Mouse (Mus musculus) hindbrain, embryonic 12.5 days (tissue): ENCODE results near the gene Atg16l2. TPM values are rescaled to one million over a fixed set of nuclear protein-coding genes. Genes with fewer than 3 reads are reported as not detected.
A peak's percentile ranks its signal among the peaks of the same experiment; 100 is the strongest.

Experiments
- ATAC-seq: fragments of 200-750 bp; cut with Nextera tagmentation; 2 replicates; pipeline ENCODE4 v1.8.0; 2017; ENCODE audit warnings: moderate TSS enrichment; ENCODE audit not compliant: low FRiP score
- H3K27ac ChIP-seq: fragments of 300-500 bp; sonication (generic); 2 replicates; pipeline ENCODE4 v1.5.1; 2016; ENCODE audit warnings: mild to moderate bottlenecking
- H3K27me3 ChIP-seq: fragments of 300-500 bp; sonication (generic); 2 replicates; pipeline ENCODE4 v1.6.1; 2016; ENCODE audit warnings: mild to moderate bottlenecking
- H3K36me3 ChIP-seq: fragments of 300-500 bp; sonication (generic); 2 replicates; pipeline ENCODE4 v1.6.1; 2016; ENCODE audit warnings: mild to moderate bottlenecking
- H3K4me1 ChIP-seq: fragments of 300-500 bp; sonication (generic); 2 replicates; pipeline ENCODE4 v1.6.1; 2016
- H3K4me2 ChIP-seq: fragments of 300-500 bp; sonication (generic); replicated peaks from 2 replicates; pipeline ENCODE4 v1.6.1; 2016; ENCODE audit warnings: mild to moderate bottlenecking
- H3K4me3 ChIP-seq: fragments of 300-500 bp; sonication (generic); 2 replicates; pipeline ENCODE4 v1.5.1; 2016; ENCODE audit warnings: mild to moderate bottlenecking
- H3K9ac ChIP-seq: fragments of 300-500 bp; sonication (generic); 2 replicates; pipeline ENCODE4 v1.6.1; 2016; ENCODE audit warnings: mild to moderate bottlenecking, moderate library complexity
- H3K9me3 ChIP-seq: fragments of 300-500 bp; sonication (generic); replicated peaks from 2 replicates; pipeline ENCODE4 v1.6.1; 2016; ENCODE audit warnings: mild to moderate bottlenecking
- WGBS: fragments of 180-500 bp; shearing (Covaris S2); methylation state at CpG from one replicate; pipeline ENCODE4 v1.1.7; 2016; 5-methylcytosine and 5-hydroxymethylcytosine counted together
- polyA plus RNA-seq: library from polyadenylated mRNA; unstranded; fragments of >200 nt; fragmentation: Nextera tagmentation; extraction: Ambion mirVana; gene quantifications from 2 replicates; pipeline ENCODE4 v1.2.1, GENCODE M21; 2016

Gene Atg16l2
- 14.7 and 18.3 TPM in 2 replicates for polyA plus RNA-seq

- peaks cover 13% of the 10 kb centered on the region for H3K4me1 ChIP-seq
- peak within 1 kb of the TSS; percentile 76 for H3K4me2 ChIP-seq
- under 1% methylated on average over 38 of the region's 39 CpGs for WGBS
- peak; percentile 97 for ATAC-seq
- H3K27me3 ChIP-seq = peaks cover 29% of the 10 kb centered on the region
- peak within 1 kb of the TSS; percentile 63 for H3K9ac ChIP-seq
- H3K4me3 ChIP-seq = peak within 1 kb of the TSS; percentile 60
- H3K9me3 ChIP-seq = no peaks in the 10 kb centered on the region
- H3K27ac ChIP-seq = peak within 1 kb of the TSS; percentile 48
- no peaks in the 10 kb centered on the region for H3K36me3 ChIP-seq
Measured at GRCm38 (mm10) chr7:101301881-101302456, at the start of gene Atg16l2. Atg16l2 (minus strand) TSS chr7:101302251.

GRCm38 (mm10) chr7:101349861-101350260 is 47.8 kb upstream of the Atg16l2 start:
- ATAC-seq = no peak
- H3K27ac ChIP-seq = no peak overlapping the region
- no peak overlapping the region for H3K9ac ChIP-seq

GRCm38 (mm10) chr7:101348312-101348711 is 46.3 kb upstream of the Atg16l2 start:
- H3K36me3 ChIP-seq = no peaks in the 10 kb centered on the region
- peak overlapping the region; percentile 62 for H3K9ac ChIP-seq
- peaks cover 10% of the 10 kb centered on the region for H3K4me1 ChIP-seq
- no peaks in the 10 kb centered on the region for H3K9me3 ChIP-seq
- peaks cover 22% of the 10 kb centered on the region for H3K27me3 ChIP-seq
- peak overlapping the region; percentile 48 for H3K4me3 ChIP-seq
- H3K27ac ChIP-seq = no peak overlapping the region
- H3K4me2 ChIP-seq = peak overlapping the region; percentile 91
- WGBS = 4% methylated on average over 13 of the region's 13 CpGs
- ATAC-seq = no peak

More at GRCm38 (mm10) chr7:101349861-101350260, 47.8 kb upstream of the Atg16l2 start:
- peaks cover 10% of the 10 kb centered on the region for H3K4me1 ChIP-seq
- 27% methylated on average over 2 of the region's 2 CpGs for WGBS
- no peaks in the 10 kb centered on the region for H3K9me3 ChIP-seq
- H3K27me3 ChIP-seq = peaks cover 22% of the 10 kb centered on the region
- H3K36me3 ChIP-seq = no peaks in the 10 kb centered on the region
- no peak overlapping the region for H3K4me2 ChIP-seq
- no peak overlapping the region for H3K4me3 ChIP-seq

- no peaks in the 10 kb centered on the region for H3K9me3 ChIP-seq
- H3K4me1 ChIP-seq = peaks cover 10% of the 10 kb centered on the region
- peak; percentile 42 for ATAC-seq
- H3K4me2 ChIP-seq = peak within 1 kb of the TSS; percentile 91
- peak within 1 kb of the TSS; percentile 62 for H3K9ac ChIP-seq
- no peak within 1 kb of the TSS for H3K27ac ChIP-seq
- peak within 1 kb of the TSS; percentile 48 for H3K4me3 ChIP-seq
- no peaks in the 10 kb centered on the region for H3K36me3 ChIP-seq
- under 1% methylated on average over 34 of the region's 35 CpGs for WGBS
- H3K27me3 ChIP-seq = peaks cover 22% of the 10 kb centered on the region
Measured at GRCm38 (mm10) chr7:101347767-101348270, 45.8 kb upstream of the Atg16l2 start, which contains the start of gene Arap1. Arap1 (plus strand) TSS chr7:101348067.

GRCm38 (mm10) chr7:101346991-101347390 is 44.9 kb upstream of the Atg16l2 start:
- no peaks in the 10 kb centered on the region for H3K36me3 ChIP-seq
- H3K9me3 ChIP-seq = no peaks in the 10 kb centered on the region
- H3K27ac ChIP-seq = no peak overlapping the region
- no peak for ATAC-seq
- H3K4me2 ChIP-seq = no peak overlapping the region
- no peak overlapping the region for H3K9ac ChIP-seq
- H3K4me1 ChIP-seq = peaks cover 10% of the 10 kb centered on the region
- H3K4me3 ChIP-seq = no peak overlapping the region
- peaks cover 22% of the 10 kb centered on the region for H3K27me3 ChIP-seq
- 66% methylated on average over 2 of the region's 2 CpGs for WGBS

GRCm38 (mm10) chr7:101344892-101345291 is 42.8 kb upstream of the Atg16l2 start:
- Histone ChIP-seq H3K27me3 (peaks cover 22% of the 10 kb centered on the region), H3K36me3 (no peaks in the 10 kb centered on the region), H3K4me1 (peaks cover 10% of the 10 kb centered on the region), H3K4me3 (no peak overlapping the region), H3K9me3 (no peaks in the 10 kb centered on the region), H3K9ac (no peak overlapping the region), H3K27ac (no peak overlapping the region), H3K4me2 (no peak overlapping the region)
- 74% methylated on average over 4 of the region's 4 CpGs for WGBS
- no peak for ATAC-seq

- peaks cover 6% of the 10 kb centered on the region; the same call in 1 of the 2 replicates for H3K4me1 ChIP-seq
- H3K27ac ChIP-seq = no peak overlapping the region
- no peaks in the 10 kb centered on the region for H3K36me3 ChIP-seq
- H3K9me3 ChIP-seq = no peaks in the 10 kb centered on the region
- H3K4me3 ChIP-seq = no peak overlapping the region
- 79% methylated on average over 7 of the region's 7 CpGs for WGBS
- H3K9ac ChIP-seq = no peak overlapping the region
- no peak overlapping the region for H3K4me2 ChIP-seq
- no peak for ATAC-seq
- peaks cover 7% of the 10 kb centered on the region; the same call in 1 of the 2 replicates for H3K27me3 ChIP-seq
Measured at GRCm38 (mm10) chr7:101343135-101343534, 41.1 kb upstream of the Atg16l2 start.

GRCm38 (mm10) chr7:101341405-101341804 is 39.4 kb upstream of the Atg16l2 start:
- H3K27me3 ChIP-seq = peaks cover 4% of the 10 kb centered on the region; the same call in 1 of the 2 replicates
- H3K4me3 ChIP-seq = no peak overlapping the region
- no peak overlapping the region for H3K4me2 ChIP-seq
- H3K36me3 ChIP-seq = no peaks in the 10 kb centered on the region
- no peaks in the 10 kb centered on the region for H3K9me3 ChIP-seq
- no peak overlapping the region for H3K9ac ChIP-seq
- H3K27ac ChIP-seq = no peak overlapping the region
- ATAC-seq = no peak
- 74% methylated on average over 6 of the region's 6 CpGs for WGBS
- no peaks in the 10 kb centered on the region for H3K4me1 ChIP-seq

- no peak overlapping the region for H3K27ac ChIP-seq
- H3K4me1 ChIP-seq = 0 out of 2 replicates have a peak, but pooled peaks cover 1% of the 10 kb centered on the region
- H3K27me3 ChIP-seq = no peaks in the 10 kb centered on the region
- WGBS = 78% methylated on average over 3 of the region's 3 CpGs
- no peaks in the 10 kb centered on the region for H3K36me3 ChIP-seq
- H3K9ac ChIP-seq = no peak overlapping the region
- no peak overlapping the region for H3K4me3 ChIP-seq
- H3K4me2 ChIP-seq = no peak overlapping the region
- H3K9me3 ChIP-seq = no peaks in the 10 kb centered on the region
- no peak for ATAC-seq
Measured at GRCm38 (mm10) chr7:101337401-101337800, 35.4 kb upstream of the Atg16l2 start.

- Histone ChIP-seq H3K9me3 (no peaks in the 10 kb centered on the region), H3K9ac (no peak overlapping the region), H3K27ac (no peak overlapping the region), H3K4me3 (no peak overlapping the region), H3K36me3 (no peaks in the 10 kb centered on the region), H3K27me3 (no peaks in the 10 kb centered on the region), H3K4me2 (no peak overlapping the region), H3K4me1 (0 out of 2 replicates have a peak, but pooled peaks cover 3% of the 10 kb centered on the region)
- WGBS = 78% methylated on average over 3 of the region's 3 CpGs
- no peak for ATAC-seq
Measured at GRCm38 (mm10) chr7:101336686-101337085, 34.6 kb upstream of the Atg16l2 start.

GRCm38 (mm10) chr7:101335228-101335627 is 33.2 kb upstream of the Atg16l2 start:
- 94% methylated on average over 2 of the region's 2 CpGs for WGBS
- Histone ChIP-seq H3K9ac (no peak overlapping the region), H3K36me3 (no peaks in the 10 kb centered on the region), H3K4me2 (no peak overlapping the region), H3K9me3 (no peaks in the 10 kb centered on the region), H3K4me3 (no peak overlapping the region), H3K27me3 (no peaks in the 10 kb centered on the region), H3K4me1 (peaks cover 3% of the 10 kb centered on the region; the same call in 1 of the 2 replicates), H3K27ac (no peak overlapping the region)
- no peak for ATAC-seq

- no peak overlapping the region for H3K9ac ChIP-seq
- no peak for ATAC-seq
- no peaks in the 10 kb centered on the region for H3K36me3 ChIP-seq
- H3K27ac ChIP-seq = no peak overlapping the region
- H3K4me1 ChIP-seq = peaks cover 18% of the 10 kb centered on the region
- WGBS = 84% methylated on average over 5 of the region's 5 CpGs
- H3K4me3 ChIP-seq = no peak overlapping the region
- no peaks in the 10 kb centered on the region for H3K9me3 ChIP-seq
- H3K4me2 ChIP-seq = no peak overlapping the region
- no peaks in the 10 kb centered on the region for H3K27me3 ChIP-seq
Measured at GRCm38 (mm10) chr7:101332045-101332831, 30.2 kb upstream of the Atg16l2 start.
